Mouse (Mus musculus): ENCODE data around the gene Map2k5. TPM values are rescaled to one million over a fixed set of nuclear protein-coding genes. Genes with fewer than 3 reads are reported as not detected.

Map2k5 gene
- polyA plus RNA-seq, 1 experiment, result 32.7 TPM

DNA sequence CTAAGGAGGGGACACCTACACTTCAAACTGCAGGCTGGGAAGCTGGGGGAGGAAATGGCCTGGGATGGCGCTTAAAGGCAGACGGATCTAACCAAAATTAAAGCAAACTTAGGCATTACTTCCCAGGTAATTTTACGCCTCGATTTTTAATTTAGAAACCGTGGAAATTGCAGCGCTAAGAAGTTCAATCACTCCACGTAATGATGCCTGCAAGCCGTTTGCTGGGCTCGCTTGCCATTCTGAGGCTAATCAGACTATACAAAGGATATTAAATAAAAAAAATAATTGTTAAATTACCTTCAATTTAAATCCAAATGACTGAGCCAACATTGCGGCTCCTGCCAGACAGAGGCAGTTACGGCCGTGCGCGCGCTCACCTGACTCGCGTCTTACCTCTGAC is 238.0 kb downstream of the Map2k5 start:
- TF ChIP-seq POLR2A (IDR thresholded peaks at IDR 0.05; ENCODE audit: extremely low read depth, insufficient read depth, low read length), result no peak
- TF ChIP-seq CTCF (IDR thresholded peaks at IDR 0.05; ENCODE audit: extremely low read depth, insufficient read depth, low read length), result no peak
- no peak overlapping the region for H3K27ac ChIP-seq (ENCODE audit: insufficient read depth, low read length)
- H3K4me1 ChIP-seq (ENCODE audit: control insufficient read depth, insufficient read depth, low read length), result no peaks in the 10 kb centered on the region; the same call in 1 of the 2 replicates
- H3K4me3 ChIP-seq (ENCODE audit: insufficient read depth, low read length), result no peak overlapping the region

- Histone ChIP-seq H3K4me3 (ENCODE audit: insufficient read depth, low read length) (no peak overlapping the region), H3K4me1 (ENCODE audit: control insufficient read depth, insufficient read depth, low read length) (peaks cover under 1% of the 10 kb centered on the region; the same call in 1 of the 2 replicates), H3K27ac (ENCODE audit: insufficient read depth, low read length) (no peak overlapping the region)
- TF ChIP-seq CTCF (IDR thresholded peaks at IDR 0.05; ENCODE audit: extremely low read depth, insufficient read depth, low read length) (no peak), POLR2A (IDR thresholded peaks at IDR 0.05; ENCODE audit: extremely low read depth, insufficient read depth, low read length) (no peak)
Observed at GRCm38 (mm10) chr9:63138481-63138967, 239.2 kb downstream of the Map2k5 start.

DNA sequence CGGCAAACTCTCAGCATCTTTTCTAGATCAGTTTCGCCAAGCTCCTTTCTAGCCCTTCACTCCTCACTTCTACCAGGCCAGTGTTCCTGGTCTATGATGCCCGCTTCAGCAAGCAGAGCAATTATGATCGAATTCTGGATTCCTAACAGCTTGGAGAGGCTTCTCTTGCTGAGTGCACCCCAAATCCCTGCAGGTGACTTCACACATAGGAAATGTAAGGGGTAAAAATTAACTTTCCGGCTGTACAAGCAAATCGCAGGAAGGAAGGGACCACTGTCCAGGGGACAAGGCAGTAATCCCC is 240.1 kb downstream of the Map2k5 start:
- H3K27ac ChIP-seq (ENCODE audit: insufficient read depth, low read length), result no peak overlapping the region
- H3K4me1 ChIP-seq (ENCODE audit: control insufficient read depth, insufficient read depth, low read length), result peaks cover 2% of the 10 kb centered on the region; the same call in 1 of the 2 replicates
- no peak overlapping the region for H3K4me3 ChIP-seq (ENCODE audit: insufficient read depth, low read length)
- no peak for TF ChIP-seq CTCF (IDR thresholded peaks at IDR 0.05; ENCODE audit: extremely low read depth, insufficient read depth, low read length)

GRCm38 (mm10) chr9:63136756-63137614 is 240.7 kb downstream of the Map2k5 start:
- TF ChIP-seq CTCF (IDR thresholded peaks at IDR 0.05; ENCODE audit: extremely low read depth, insufficient read depth, low read length) (no peak), POLR2A (IDR thresholded peaks at IDR 0.05; ENCODE audit: extremely low read depth, insufficient read depth, low read length) (no peak)
- no peak overlapping the region for H3K4me3 ChIP-seq (ENCODE audit: insufficient read depth, low read length)
- H3K4me1 ChIP-seq (ENCODE audit: control insufficient read depth, insufficient read depth, low read length), result peaks cover 2% of the 10 kb centered on the region; the same call in 1 of the 2 replicates
- H3K27ac ChIP-seq (ENCODE audit: insufficient read depth, low read length), result no peak overlapping the region

- TF ChIP-seq POLR2A (IDR thresholded peaks at IDR 0.05; ENCODE audit: extremely low read depth, insufficient read depth, low read length) (no peak), CTCF (IDR thresholded peaks at IDR 0.05; ENCODE audit: extremely low read depth, insufficient read depth, low read length) (no peak)
Observed at GRCm38 (mm10) chr9:63136241-63136640, 241.5 kb downstream of the Map2k5 start.

DNA sequence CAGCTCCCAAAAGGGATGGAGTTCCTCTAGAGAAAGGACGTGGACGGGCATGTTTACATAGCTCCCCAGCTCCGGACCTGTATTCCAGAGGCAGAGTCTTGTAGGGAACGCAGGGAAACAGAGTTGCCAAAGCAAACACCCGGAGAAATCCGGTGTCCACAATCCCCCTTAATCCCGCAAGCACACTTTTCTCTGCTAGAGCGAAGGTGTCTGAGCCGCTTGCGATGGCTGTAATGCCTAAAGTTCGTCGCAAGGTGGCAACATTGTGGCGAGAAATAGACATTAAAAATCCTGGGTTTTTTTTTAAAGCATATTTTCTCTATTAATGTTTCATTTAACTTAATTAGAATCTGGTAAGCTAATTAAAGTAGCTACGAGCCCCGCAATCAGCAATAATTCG is 241.9 kb downstream of the Map2k5 start:
- Histone ChIP-seq H3K4me3 (ENCODE audit: insufficient read depth, low read length) (no peak overlapping the region), H3K4me1 (ENCODE audit: control insufficient read depth, insufficient read depth, low read length) (peaks cover 2% of the 10 kb centered on the region; the same call in 1 of the 2 replicates), H3K27ac (ENCODE audit: insufficient read depth, low read length) (no peak overlapping the region)
- no peak for TF ChIP-seq POLR2A (IDR thresholded peaks at IDR 0.05; ENCODE audit: extremely low read depth, insufficient read depth, low read length)
- peak; percentile 74 for TF ChIP-seq CTCF (IDR thresholded peaks at IDR 0.05; ENCODE audit: extremely low read depth, insufficient read depth, low read length)

More at GRCm38 (mm10) chr9:63136241-63136640, 241.5 kb downstream of the Map2k5 start:
- H3K27ac ChIP-seq (ENCODE audit: insufficient read depth, low read length), result no peak overlapping the region
- peaks cover 2% of the 10 kb centered on the region; the same call in 1 of the 2 replicates for H3K4me1 ChIP-seq (ENCODE audit: control insufficient read depth, insufficient read depth, low read length)
- H3K4me3 ChIP-seq (ENCODE audit: insufficient read depth, low read length), result no peak overlapping the region

DNA sequence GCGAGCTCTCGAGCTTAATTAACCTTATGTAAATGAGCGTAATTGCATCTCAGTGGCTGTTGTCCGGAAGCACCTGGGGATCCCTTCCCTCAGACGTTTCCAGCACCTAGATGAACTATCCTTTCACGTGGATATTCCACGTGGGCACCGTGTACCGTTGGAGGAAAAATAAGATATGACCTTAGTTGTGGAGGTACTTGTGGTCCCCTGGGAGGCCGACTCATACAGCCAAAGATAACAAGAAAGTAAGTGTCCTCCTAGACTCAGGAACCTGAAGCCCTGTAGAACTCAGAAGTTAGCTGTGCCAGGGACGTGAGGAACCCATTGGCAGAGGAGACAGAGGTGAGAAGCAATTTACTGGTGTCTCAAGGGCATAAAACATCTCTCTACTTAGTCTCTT is 242.3 kb downstream of the Map2k5 start:
- H3K4me1 ChIP-seq (ENCODE audit: control insufficient read depth, insufficient read depth, low read length), result peaks cover 2% of the 10 kb centered on the region; the same call in 1 of the 2 replicates
- no peak for TF ChIP-seq CTCF (IDR thresholded peaks at IDR 0.05; ENCODE audit: extremely low read depth, insufficient read depth, low read length)
- TF ChIP-seq POLR2A (IDR thresholded peaks at IDR 0.05; ENCODE audit: extremely low read depth, insufficient read depth, low read length), result no peak
- H3K4me3 ChIP-seq (ENCODE audit: insufficient read depth, low read length), result no peak overlapping the region
- H3K27ac ChIP-seq (ENCODE audit: insufficient read depth, low read length), result no peak overlapping the region

GRCm38 (mm10) chr9:63133659-63134058 is 244.0 kb downstream of the Map2k5 start:
- H3K4me1 ChIP-seq (ENCODE audit: control insufficient read depth, insufficient read depth, low read length), result peaks cover 2% of the 10 kb centered on the region; the same call in 1 of the 2 replicates
- H3K27ac ChIP-seq (ENCODE audit: insufficient read depth, low read length), result no peak overlapping the region
- TF ChIP-seq CTCF (IDR thresholded peaks at IDR 0.05; ENCODE audit: extremely low read depth, insufficient read depth, low read length) (no peak), POLR2A (IDR thresholded peaks at IDR 0.05; ENCODE audit: extremely low read depth, insufficient read depth, low read length) (no peak)
- H3K4me3 ChIP-seq (ENCODE audit: insufficient read depth, low read length), result peak overlapping the region; percentile 55

- Histone ChIP-seq H3K4me3 (ENCODE audit: insufficient read depth, low read length) (peak overlapping the region; percentile 55), H3K4me1 (ENCODE audit: control insufficient read depth, insufficient read depth, low read length) (peaks cover 2% of the 10 kb centered on the region; the same call in 1 of the 2 replicates), H3K27ac (ENCODE audit: insufficient read depth, low read length) (peak overlapping the region; percentile 57)
- TF ChIP-seq CTCF (IDR thresholded peaks at IDR 0.05; ENCODE audit: extremely low read depth, insufficient read depth, low read length) (no peak), POLR2A (IDR thresholded peaks at IDR 0.05; ENCODE audit: extremely low read depth, insufficient read depth, low read length) (peak; percentile 95)
Observed at GRCm38 (mm10) chr9:63132673-63133601, 244.8 kb downstream of the Map2k5 start.

All from cortical plate, adult 2 months (tissue).